ENCODE assay signal across 16 mouse cellular contexts in genomic region chr2:165242575-165242974, GRCm38 (mm10). TPM values are rescaled to one million over a fixed set of nuclear protein-coding genes. Genes with fewer than 3 reads are reported as not detected.
DNase-seq lines count a peak whose midpoint lies in the region; ATAC-seq and TF ChIP-seq lines count a peak whose summit lies in the region.
"Had no signal": no experiment of that assay in that cellular context is flagged by ENCODE, and none has a peak within 500 bp of the region (broad histone marks: within the 10 kb centered on the region; RNA-seq: fewer than 3 reads in every experiment).

No protein-coding gene starts in this region.

- WGBS in forebrain, embryonic 10.5 days: 1% methylated on average over 13 of the region's 13 CpGs
- 2% methylated on average over 13 of the region's 13 CpGs for WGBS in forebrain, embryonic 11.5 days
- 1% methylated on average over 13 of the region's 13 CpGs for WGBS in forebrain, embryonic 13.5 days
- WGBS in hindbrain, embryonic 15.5 days: 3% methylated on average over 12 of the region's 13 CpGs
- 7% methylated on average over 13 of the region's 13 CpGs for WGBS in midbrain, postnatal 0 days

- TF ChIP-seq CTCF in midbrain, postnatal 0 days (IDR thresholded peaks at IDR 0.05): no peak

- no peak for DNase-seq in forebrain, embryonic 10.5 days (ENCODE audit: extremely low spot score, low spot score)
- no peak for DNase-seq in forebrain, embryonic 11.5 days (ENCODE audit: low spot score)
- DNase-seq in midbrain, postnatal 0 days (ENCODE audit: low spot score): no peak
- DNase-seq in spleen, postnatal 14 days (ENCODE audit: low spot score in 2 of 2): no peak
- DNase-seq in thymus, postnatal 25 days: no peak
- DNase-seq in layer of hippocampus, adult 8-10 months (ENCODE audit: low spot score in 2 of 2): no peak
- DNase-seq: adrenal gland, postnatal 14 days; thymus, adult 18-20 months had no signal

- ATAC-seq in forebrain, embryonic 11.5 days (replicated peaks; ENCODE audit: low FRiP score): no peak
- ATAC-seq in forebrain, embryonic 13.5 days: no peak
- no peak; the same call in 1 of the 2 replicates for ATAC-seq in hindbrain, embryonic 15.5 days (ENCODE audit: low FRiP score, low read depth)
- ATAC-seq in midbrain, postnatal 0 days (ENCODE audit: low FRiP score): no peak

- no peaks in the 10 kb centered on the region; the same call in 1 of the 2 replicates for H3K9me3 ChIP-seq in forebrain, embryonic 10.5 days
- H3K9me3 ChIP-seq in forebrain, embryonic 11.5 days (ENCODE audit: control insufficient read depth, low read length): no peaks in the 10 kb centered on the region
- no peaks in the 10 kb centered on the region for H3K9me3 ChIP-seq in forebrain, embryonic 13.5 days (replicated peaks)
- no peaks in the 10 kb centered on the region for H3K9me3 ChIP-seq in hindbrain, embryonic 15.5 days
- H3K9me3 ChIP-seq in midbrain, postnatal 0 days (ENCODE audit: low read length): no peaks in the 10 kb centered on the region
- H3K9me3 ChIP-seq: embryonic facial prominence, embryonic 13.5 days; heart, embryonic 13.5 days had no signal

- peaks cover 100% of the 10 kb centered on the region for H3K27me3 ChIP-seq in forebrain, embryonic 10.5 days (ENCODE audit: poor library complexity, severe bottlenecking)
- H3K27me3 ChIP-seq in forebrain, embryonic 11.5 days (ENCODE audit: control insufficient read depth, insufficient read depth, low read length): peaks cover 65% of the 10 kb centered on the region
- peaks cover 91% of the 10 kb centered on the region for H3K27me3 ChIP-seq in forebrain, embryonic 13.5 days
- peaks cover 27% of the 10 kb centered on the region for H3K27me3 ChIP-seq in hindbrain, embryonic 15.5 days
- H3K27me3 ChIP-seq in midbrain, postnatal 0 days (ENCODE audit: insufficient read depth, low read length): peaks cover 3% of the 10 kb centered on the region

- no peaks in the 10 kb centered on the region for H3K36me3 ChIP-seq in forebrain, embryonic 10.5 days (replicated peaks)
- no peaks in the 10 kb centered on the region for H3K36me3 ChIP-seq in forebrain, embryonic 11.5 days (ENCODE audit: control insufficient read depth, insufficient read depth, low read length)
- no peaks in the 10 kb centered on the region for H3K36me3 ChIP-seq in forebrain, embryonic 13.5 days (ENCODE audit: poor library complexity, severe bottlenecking)
- no peaks in the 10 kb centered on the region for H3K36me3 ChIP-seq in hindbrain, embryonic 15.5 days
- no peaks in the 10 kb centered on the region for H3K36me3 ChIP-seq in midbrain, postnatal 0 days (ENCODE audit: insufficient read depth, low read length)
- H3K36me3 ChIP-seq: embryonic facial prominence, embryonic 13.5 days; heart, embryonic 13.5 days had no signal

- H3K4me3 ChIP-seq in forebrain, embryonic 10.5 days: peak overlapping the region; percentile 22
- H3K4me3 ChIP-seq in forebrain, embryonic 11.5 days (ENCODE audit: low read depth, low read length): no peak overlapping the region
- H3K4me3 ChIP-seq in forebrain, embryonic 13.5 days: no peak overlapping the region
- H3K4me3 ChIP-seq in hindbrain, embryonic 15.5 days: no peak overlapping the region
- H3K4me3 ChIP-seq in midbrain, postnatal 0 days (ENCODE audit: low read depth, low read length): no peak overlapping the region
- H3K4me3 ChIP-seq: embryonic facial prominence, embryonic 13.5 days; heart, embryonic 13.5 days; layer of hippocampus, adult 2 months had no signal

- no peak overlapping the region for H3K4me2 ChIP-seq in forebrain, embryonic 11.5 days (ENCODE audit: low read depth, low read length, severe bottlenecking)
- peak overlapping the region; percentile 34 for H3K4me2 ChIP-seq in forebrain, embryonic 13.5 days
- H3K4me2 ChIP-seq in hindbrain, embryonic 15.5 days: peak overlapping the region; percentile 37
- no peak overlapping the region for H3K4me2 ChIP-seq in midbrain, postnatal 0 days (ENCODE audit: low read depth, low read length, poor library complexity, severe bottlenecking)
- H3K4me2 ChIP-seq: embryonic facial prominence, embryonic 13.5 days; heart, embryonic 13.5 days; liver, embryonic 11.5 days had no signal

- no peak overlapping the region for H3K27ac ChIP-seq in forebrain, embryonic 10.5 days
- no peak overlapping the region for H3K27ac ChIP-seq in forebrain, embryonic 11.5 days (ENCODE audit: low read depth, low read length)
- H3K27ac ChIP-seq in forebrain, embryonic 13.5 days: no peak overlapping the region; the same call in 1 of the 2 replicates
- peak overlapping the region; percentile 73; the same call in 1 of the 2 replicates for H3K27ac ChIP-seq in hindbrain, embryonic 15.5 days (replicated peaks)
- H3K27ac ChIP-seq in midbrain, postnatal 0 days (ENCODE audit: low read depth, low read length): 0 out of 2 replicates have a peak overlapping the region, but pooled peaks have one; percentile 21
- H3K27ac ChIP-seq: embryonic facial prominence, embryonic 13.5 days; heart, embryonic 13.5 days; layer of hippocampus, adult 2 months had no signal

- no peak overlapping the region for H3K9ac ChIP-seq in forebrain, embryonic 11.5 days (ENCODE audit: low read length)
- H3K9ac ChIP-seq in forebrain, embryonic 13.5 days: 0 out of 2 replicates have a peak overlapping the region, but pooled peaks have one; percentile 26
- H3K9ac ChIP-seq in hindbrain, embryonic 15.5 days: 0 out of 2 replicates have a peak overlapping the region, but pooled peaks have one; percentile 4
- H3K9ac ChIP-seq in midbrain, postnatal 0 days (replicated peaks; ENCODE audit: low read length, poor library complexity, severe bottlenecking): peak overlapping the region; percentile 44; the same call in 1 of the 2 replicates
- H3K9ac ChIP-seq: embryonic facial prominence, embryonic 13.5 days; heart, embryonic 13.5 days had no signal

- H3K4me1 ChIP-seq in forebrain, embryonic 10.5 days: peaks cover 52% of the 10 kb centered on the region
- peaks cover 15% of the 10 kb centered on the region for H3K4me1 ChIP-seq in forebrain, embryonic 11.5 days (replicated peaks; ENCODE audit: control insufficient read depth, insufficient read depth, low read length)
- H3K4me1 ChIP-seq in forebrain, embryonic 13.5 days: peaks cover 39% of the 10 kb centered on the region
- peaks cover 33% of the 10 kb centered on the region for H3K4me1 ChIP-seq in hindbrain, embryonic 15.5 days (replicated peaks)
- H3K4me1 ChIP-seq in midbrain, postnatal 0 days (ENCODE audit: insufficient read depth, low read length): peaks cover 22% of the 10 kb centered on the region

RNA-seq across cellular contexts. Expression of gene Cdh22, which starts 7.9 kb away (rescaled TPM):
- polyA plus RNA-seq in forebrain, embryonic 10.5 days (2016; fragmentation: Nextera tagmentation; extraction: Ambion mirVana): 2.8 and 3.1 TPM in 2 replicates
- polyA plus RNA-seq in forebrain, embryonic 11.5 days (2014; fragmentation: Nextera tagmentation; extraction: Ambion mirVana): 6.2 and 6.3 TPM in 2 replicates
- 5.0 and 6.2 TPM in 2 replicates for polyA plus RNA-seq in forebrain, embryonic 13.5 days (2015; fragmentation: Nextera tagmentation; extraction: Ambion mirVana)
- 16.4 and 16.6 TPM in 2 replicates for polyA plus RNA-seq in hindbrain, embryonic 15.5 days (2015; fragmentation: Nextera tagmentation; extraction: Ambion mirVana)
- 41.3 and 47.9 TPM in 2 replicates for total RNA-seq in midbrain, postnatal 0 days (2014; rRNA removed)
- polyA plus RNA-seq in midbrain, postnatal 0 days (2015; fragmentation: Nextera tagmentation; extraction: Ambion mirVana): 21.9 and 23.2 TPM in 2 replicates
- total RNA-seq in layer of hippocampus, adult 8-10 months (2022): 10 to 100 TPM; 17.8 to 19.7 (median 18.2) TPM
- total RNA-seq: megakaryocyte-erythroid progenitor cell, adult 5-6 weeks; MEL had no signal

RNA-seq across cellular contexts. Expression of gene Slc35c2, which starts 45.1 kb away (rescaled TPM):
- polyA plus RNA-seq in forebrain, embryonic 10.5 days (2016; fragmentation: Nextera tagmentation; extraction: Ambion mirVana): 74.9 and 75.4 TPM in 2 replicates
- 54.3 and 62.7 TPM in 2 replicates for polyA plus RNA-seq in forebrain, embryonic 11.5 days (2014; fragmentation: Nextera tagmentation; extraction: Ambion mirVana)
- 63.8 and 67.2 TPM in 2 replicates for polyA plus RNA-seq in forebrain, embryonic 13.5 days (2015; fragmentation: Nextera tagmentation; extraction: Ambion mirVana)
- polyA plus RNA-seq in hindbrain, embryonic 15.5 days (2015; fragmentation: Nextera tagmentation; extraction: Ambion mirVana): 69.2 and 72.5 TPM in 2 replicates
- total RNA-seq in midbrain, postnatal 0 days (2014; rRNA removed): 89.6 and 98.9 TPM in 2 replicates
- polyA plus RNA-seq in midbrain, postnatal 0 days (2015; fragmentation: Nextera tagmentation; extraction: Ambion mirVana): 68.7 and 69.3 TPM in 2 replicates
- total RNA-seq in layer of hippocampus, adult 8-10 months (2022): 10 to 100 TPM; 79.3 to 98.3 (median 92.3) TPM

Comparison
In these comparisons a context has a peak if more than half of its experiments do, and no peak if none do; other contexts are left out.
1. H3K4me2 ChIP-seq: peak in forebrain, embryonic 13.5 days (single experiment) and hindbrain, embryonic 15.5 days (single experiment); none in forebrain, embryonic 11.5 days (single experiment) and midbrain, postnatal 0 days (single experiment).
2. H3K27ac ChIP-seq: peak in hindbrain, embryonic 15.5 days (single experiment) and midbrain, postnatal 0 days (single experiment); none in forebrain, embryonic 10.5 days (single experiment), forebrain, embryonic 11.5 days (single experiment) and forebrain, embryonic 13.5 days (single experiment).